ENCODE assay signal across 14 mouse cellular contexts in genomic region chr4:114912705-114913593, GRCm38 (mm10). TPM values are rescaled to one million over a fixed set of nuclear protein-coding genes. Genes with fewer than 3 reads are reported as not detected.
DNase-seq lines count a peak whose midpoint lies in the region; ATAC-seq lines count a peak whose summit lies in the region.
"Had no signal": no experiment of that assay in that cellular context is flagged by ENCODE, and none has a peak within 500 bp of the region (broad histone marks: within the 10 kb centered on the region; RNA-seq: fewer than 3 reads in every experiment).

No protein-coding gene starts in this region.

- H3K4me1 ChIP-seq in intestine, embryonic 14.5 days (replicated peaks; ENCODE audit: control insufficient read depth, insufficient read depth, low read length) = 0 out of 2 replicates have a peak, but pooled peaks cover 4% of the 10 kb centered on the region
- peaks cover 13% of the 10 kb centered on the region for H3K4me1 ChIP-seq in intestine, embryonic 16.5 days (ENCODE audit: control insufficient read depth, insufficient read depth, low read length)
- peaks cover 30% of the 10 kb centered on the region for H3K4me1 ChIP-seq in embryonic facial prominence, embryonic 15.5 days

- no peak overlapping the region for H3K27ac ChIP-seq in intestine, embryonic 14.5 days (ENCODE audit: low read depth)
- H3K27ac ChIP-seq in intestine, embryonic 16.5 days (ENCODE audit: low read length) = no peak overlapping the region
- H3K27ac ChIP-seq in embryonic facial prominence, embryonic 15.5 days (replicated peaks) = no peak overlapping the region
- H3K27ac ChIP-seq: hindbrain, embryonic 15.5 days; lung, embryonic 15.5 days had no signal

- H3K4me3 ChIP-seq in intestine, embryonic 14.5 days (ENCODE audit: low read depth, low read length) = no peak overlapping the region
- no peak overlapping the region for H3K4me3 ChIP-seq in intestine, embryonic 16.5 days (ENCODE audit: low read length)
- H3K4me3 ChIP-seq in embryonic facial prominence, embryonic 15.5 days (replicated peaks) = peak overlapping the region; percentile 11; the same call in 1 of the 2 replicates
- H3K4me3 ChIP-seq: hindbrain, embryonic 15.5 days; lung, embryonic 15.5 days had no signal

- DNase-seq in intestine, embryonic 14.5 days (ENCODE audit: low spot score) = peak; percentile 56
- peak; percentile 55 for DNase-seq in retina, postnatal 1 day
- no peak for DNase-seq in retina, embryonic 14.5 days (ENCODE audit: low spot score)
- DNase-seq in lung, postnatal 36 days = no peak
- no peak for DNase-seq in right cerebral cortex, adult 18-20 months

- H3K4me2 ChIP-seq in intestine, embryonic 14.5 days (ENCODE audit: low read length) = 0 out of 2 replicates have a peak overlapping the region, but pooled peaks have one; percentile 15
- no peak overlapping the region for H3K4me2 ChIP-seq in intestine, embryonic 16.5 days (ENCODE audit: low read depth, low read length)
- H3K4me2 ChIP-seq in embryonic facial prominence, embryonic 15.5 days (replicated peaks) = peak overlapping the region; percentile 29; the same call in 1 of the 2 replicates
- H3K4me2 ChIP-seq: hindbrain, embryonic 15.5 days; lung, embryonic 15.5 days had no signal

- H3K9ac ChIP-seq in intestine, embryonic 14.5 days (ENCODE audit: low read length) = no peak overlapping the region
- H3K9ac ChIP-seq in intestine, embryonic 16.5 days (ENCODE audit: low read depth, low read length) = no peak overlapping the region
- H3K9ac ChIP-seq in embryonic facial prominence, embryonic 15.5 days = no peak overlapping the region
- H3K9ac ChIP-seq: hindbrain, embryonic 15.5 days; lung, embryonic 15.5 days had no signal

- ATAC-seq in intestine, embryonic 14.5 days (replicated peaks; ENCODE audit: low FRiP score, low TSS enrichment, low read depth) = no peak
- ATAC-seq in intestine, embryonic 16.5 days = no peak
- ATAC-seq in embryonic facial prominence, embryonic 15.5 days (ENCODE audit: insufficient number of reproducible peaks, low FRiP score, low TSS enrichment, low read depth) = no peak

- no peaks in the 10 kb centered on the region for H3K9me3 ChIP-seq in intestine, embryonic 14.5 days (ENCODE audit: control insufficient read depth, low read length)
- H3K9me3 ChIP-seq in intestine, embryonic 16.5 days (ENCODE audit: control insufficient read depth, low read length) = no peaks in the 10 kb centered on the region
- H3K9me3 ChIP-seq in embryonic facial prominence, embryonic 15.5 days (replicated peaks) = no peaks in the 10 kb centered on the region
- H3K9me3 ChIP-seq: hindbrain, embryonic 15.5 days; lung, embryonic 15.5 days had no signal

- WGBS in intestine, embryonic 14.5 days = 5% methylated on average over 35 of the region's 35 CpGs
- 9% methylated on average over 35 of the region's 35 CpGs for WGBS in intestine, embryonic 16.5 days
- 12% methylated on average over 35 of the region's 35 CpGs for WGBS in embryonic facial prominence, embryonic 15.5 days

- H3K27me3 ChIP-seq in intestine, embryonic 14.5 days (replicated peaks; ENCODE audit: control insufficient read depth, insufficient read depth, low read length) = peaks cover 94% of the 10 kb centered on the region
- peaks cover 75% of the 10 kb centered on the region for H3K27me3 ChIP-seq in intestine, embryonic 16.5 days (replicated peaks; ENCODE audit: control insufficient read depth, insufficient read depth, low read length)
- H3K27me3 ChIP-seq in embryonic facial prominence, embryonic 15.5 days = peaks cover 91% of the 10 kb centered on the region

- H3K36me3 ChIP-seq in intestine, embryonic 14.5 days (ENCODE audit: control insufficient read depth, insufficient read depth, low read length) = no peaks in the 10 kb centered on the region
- no peaks in the 10 kb centered on the region for H3K36me3 ChIP-seq in intestine, embryonic 16.5 days (ENCODE audit: control insufficient read depth, insufficient read depth, low read length)
- no peaks in the 10 kb centered on the region for H3K36me3 ChIP-seq in embryonic facial prominence, embryonic 15.5 days
- H3K36me3 ChIP-seq: hindbrain, embryonic 15.5 days; lung, embryonic 15.5 days had no signal

RNA-seq across cellular contexts. Expression of gene Foxd2, which starts 4.3 kb away (rescaled TPM):
- polyA plus RNA-seq in intestine, embryonic 14.5 days (2014; fragmentation: Nextera tagmentation; extraction: Ambion mirVana) = 0.14 and 0.28 TPM in 2 replicates
- polyA plus RNA-seq in intestine, embryonic 16.5 days (2015; fragmentation: Nextera tagmentation; extraction: Ambion mirVana) = 0.11 and 0.21 TPM in 2 replicates
- 1.8 and 2.3 TPM in 2 replicates for polyA plus RNA-seq in embryonic facial prominence, embryonic 15.5 days (2015; fragmentation: Nextera tagmentation; extraction: Ambion mirVana)
- polyA plus RNA-seq: heart, embryonic 16.5 days; neural tube, embryonic 14.5 days had no signal

RNA-seq across cellular contexts. Expression of gene Foxe3, which starts 12.9 kb away (rescaled TPM):
- not detected in 2 replicates for polyA plus RNA-seq in intestine, embryonic 14.5 days (2014; fragmentation: Nextera tagmentation; extraction: Ambion mirVana)
- polyA plus RNA-seq in intestine, embryonic 16.5 days (2015; fragmentation: Nextera tagmentation; extraction: Ambion mirVana) = not detected in 2 replicates
- polyA plus RNA-seq in embryonic facial prominence, embryonic 15.5 days (2015; fragmentation: Nextera tagmentation; extraction: Ambion mirVana) = 0.20 TPM in 1 of 2 replicates, not detected in the other
- polyA plus RNA-seq: gonadal fat pad, adult 2 months; heart, embryonic 16.5 days; hindbrain, embryonic 15.5 days; liver, adult 2 months; lung, embryonic 15.5 days; neural tube, embryonic 14.5 days; spleen, adult 2 months had no signal

Comparison
In these comparisons a context has a peak if more than half of its experiments do, and no peak if none do; other contexts are left out.
1. DNase-seq: peak in intestine, embryonic 14.5 days (single experiment) and retina, postnatal 1 day (single experiment); none in retina, embryonic 14.5 days (single experiment), lung, postnatal 36 days (single experiment) and right cerebral cortex, adult 18-20 months (single experiment).